Mouse (Mus musculus) small intestine, adult 2 months (tissue): ENCODE measurements around the gene Ncoa1. TPM values are rescaled to one million over a fixed set of nuclear protein-coding genes. Genes with fewer than 3 reads are reported as not detected.

Source experiments
- H3K27ac ChIP-seq: fragments of 200-500 bp; 2 replicates; pipeline ENCODE4 v1.5.1; 2012; ENCODE audit warnings: low read depth, low read length, control low read depth, inconsistent platforms; ENCODE audit not compliant: insufficient read depth
- H3K27me3 ChIP-seq: fragments of 200-500 bp; 2 replicates; pipeline ENCODE4 v1.6.1; 2012; ENCODE audit warnings: mild to moderate bottlenecking, moderate library complexity, low read length, inconsistent platforms; ENCODE audit not compliant: control insufficient read depth, insufficient read depth
- H3K36me3 ChIP-seq: fragments of 200-500 bp; 2 replicates; pipeline ENCODE4 v1.6.1; 2012; ENCODE audit warnings: mild to moderate bottlenecking, low read length, control low read depth, inconsistent platforms; ENCODE audit not compliant: control insufficient read depth, insufficient read depth
- H3K4me1 ChIP-seq: fragments of 200-500 bp; 2 replicates; pipeline ENCODE4 v1.6.1; 2012; ENCODE audit warnings: low read length, inconsistent platforms, mixed read lengths; ENCODE audit not compliant: control insufficient read depth, insufficient read depth, insufficient read length
- H3K4me3 ChIP-seq: fragments of 200-500 bp; 2 replicates; pipeline ENCODE4 v1.5.1; 2012; ENCODE audit warnings: low read depth, mild to moderate bottlenecking, control low read depth, inconsistent platforms, low read length, moderate library complexity
- CTCF ChIP-seq: fragments of 200-500 bp; IDR thresholded peaks from 2 replicates; pipeline ENCODE4 v1.5.1; 2012; ENCODE audit warnings: low read depth, mild to moderate bottlenecking, control low read depth, inconsistent platforms, low read length, moderate library complexity, mixed read lengths; ENCODE audit not compliant: insufficient replicate concordance, insufficient read length; ENCODE audit errors: extremely low read depth
- POLR2A ChIP-seq: fragments of 200-500 bp; IDR thresholded peaks from 2 replicates; pipeline ENCODE4 v1.6.1; 2012; ENCODE audit warnings: low read depth, mild to moderate bottlenecking, control low read depth, inconsistent platforms, low read length, moderate library complexity
- WGBS: fragments of 180-500 bp; shearing (Covaris S2); methylation state at CpG from one replicate; pipeline ENCODE4 v1.1.7; 2018; 5-methylcytosine and 5-hydroxymethylcytosine counted together
- polyA plus RNA-seq: library from polyadenylated mRNA; depleted of rRNA; stranded (reverse); fragments of >200 nt; gene quantifications from 2 replicates; pipeline ENCODE4 v1.2.3, GENCODE M21; 2012

The Ncoa1 gene
- polyA plus RNA-seq, 1 experiment, result 17.0 TPM

DNA sequence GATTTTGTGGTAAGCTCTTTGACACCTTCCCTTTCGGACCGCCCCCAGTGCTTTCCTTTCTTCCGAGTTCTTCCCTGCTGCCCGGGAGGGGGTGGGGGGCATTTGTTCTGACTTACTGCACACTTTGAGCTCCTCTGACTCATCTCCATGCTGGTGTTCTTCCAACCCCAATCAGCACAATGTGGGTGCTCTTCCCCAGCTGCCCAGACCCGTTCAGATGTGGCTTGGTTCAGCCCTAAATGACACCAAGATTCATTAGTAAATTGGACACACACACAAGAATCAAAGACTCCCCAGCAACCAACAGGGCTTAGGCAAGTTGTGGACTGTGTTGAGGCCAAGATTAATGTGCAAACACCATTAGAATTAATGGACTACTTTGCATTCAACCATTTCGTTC lies 30.5 kb upstream of the Ncoa1 start:
- H3K27ac ChIP-seq, result no peak overlapping the region
- no peaks in the 10 kb centered on the region for H3K36me3 ChIP-seq
- WGBS, result 54% methylated on average over 6 of the region's 6 CpGs
- no peaks in the 10 kb centered on the region for H3K27me3 ChIP-seq
- no peaks in the 10 kb centered on the region for H3K4me1 ChIP-seq
- no peak overlapping the region for H3K4me3 ChIP-seq
- TF ChIP-seq CTCF (no peak), POLR2A (no peak)

- Histone ChIP-seq H3K4me1 (no peaks in the 10 kb centered on the region), H3K27me3 (no peaks in the 10 kb centered on the region), H3K4me3 (no peak overlapping the region), H3K36me3 (no peaks in the 10 kb centered on the region), H3K27ac (no peak overlapping the region)
- no peak for TF ChIP-seq POLR2A
- no peak for TF ChIP-seq CTCF
- WGBS, result 42% methylated on average over 7 of the region's 7 CpGs
Observed at GRCm38 (mm10) chr12:4506810-4507430, 29.9 kb upstream of the Ncoa1 start.

DNA sequence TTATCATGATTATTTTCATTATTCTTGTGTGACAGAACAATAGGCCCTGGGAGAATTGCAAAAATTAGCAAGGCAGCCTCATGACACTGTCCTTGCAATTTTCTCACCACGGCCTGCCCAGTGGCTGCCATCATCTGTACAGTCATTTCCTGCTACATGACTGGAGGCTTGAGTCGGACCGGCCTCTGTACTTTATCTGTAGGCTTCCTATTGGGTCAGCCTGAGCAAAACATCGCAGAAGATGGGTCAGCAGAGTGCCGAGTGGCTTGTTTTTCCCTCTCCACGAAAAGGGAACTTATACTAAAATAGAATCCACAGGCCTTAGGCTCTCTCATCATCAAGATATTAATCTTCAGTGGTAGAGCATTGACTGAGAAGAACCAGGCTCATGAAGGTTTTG lies 28.3 kb upstream of the Ncoa1 start:
- Histone ChIP-seq H3K27ac (no peak overlapping the region), H3K36me3 (no peaks in the 10 kb centered on the region), H3K4me3 (no peak overlapping the region), H3K27me3 (no peaks in the 10 kb centered on the region), H3K4me1 (no peaks in the 10 kb centered on the region)
- 77% methylated on average over 6 of the region's 6 CpGs for WGBS
- no peak for TF ChIP-seq POLR2A
- no peak for TF ChIP-seq CTCF

GRCm38 (mm10) chr12:4503673-4504326 lies 26.8 kb upstream of the Ncoa1 start:
- Histone ChIP-seq H3K27me3 (no peaks in the 10 kb centered on the region), H3K27ac (no peak overlapping the region), H3K4me1 (no peaks in the 10 kb centered on the region), H3K4me3 (no peak overlapping the region), H3K36me3 (no peaks in the 10 kb centered on the region)
- 78% methylated on average over 2 of the region's 2 CpGs for WGBS
- no peak for TF ChIP-seq CTCF
- TF ChIP-seq POLR2A, result no peak

DNA sequence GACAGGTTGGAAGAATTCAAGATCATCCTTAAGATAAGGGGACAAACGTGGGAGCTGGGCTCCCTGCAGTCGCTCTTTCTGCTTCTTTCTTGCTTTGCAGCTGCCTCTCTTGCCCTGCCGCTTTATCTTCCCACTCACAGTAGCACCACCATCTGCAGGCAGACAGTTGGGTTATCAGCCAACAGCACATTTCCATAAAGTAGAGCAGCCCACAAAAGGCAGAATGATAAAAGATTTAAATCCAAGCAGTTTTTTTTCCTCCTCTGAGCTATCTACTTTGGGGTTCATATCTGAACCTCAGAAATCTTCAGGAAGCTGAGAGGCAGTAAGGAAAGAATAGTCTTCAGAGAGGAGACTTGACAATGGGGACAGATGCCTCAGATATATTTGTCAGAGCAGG lies 24.9 kb upstream of the Ncoa1 start:
- no peak for TF ChIP-seq CTCF
- no peak for TF ChIP-seq POLR2A
- 52% methylated on average over 3 of the region's 3 CpGs for WGBS
- no peak overlapping the region for H3K27ac ChIP-seq
- H3K27me3 ChIP-seq, result no peaks in the 10 kb centered on the region
- no peak overlapping the region for H3K4me3 ChIP-seq
- H3K4me1 ChIP-seq, result no peaks in the 10 kb centered on the region
- H3K36me3 ChIP-seq, result no peaks in the 10 kb centered on the region

- Histone ChIP-seq H3K36me3 (no peaks in the 10 kb centered on the region), H3K27me3 (no peaks in the 10 kb centered on the region), H3K27ac (no peak overlapping the region), H3K4me3 (no peak overlapping the region), H3K4me1 (no peaks in the 10 kb centered on the region)
- TF ChIP-seq CTCF (no peak), POLR2A (no peak)
- WGBS, result 96% methylated on average over 4 of the region's 4 CpGs
Observed at GRCm38 (mm10) chr12:4500516-4500915, 23.5 kb upstream of the Ncoa1 start.

GRCm38 (mm10) chr12:4499651-4500175 lies 22.7 kb upstream of the Ncoa1 start:
- WGBS, result 69% methylated on average over 3 of the region's 3 CpGs
- Histone ChIP-seq H3K36me3 (no peaks in the 10 kb centered on the region), H3K27ac (no peak overlapping the region), H3K4me1 (no peaks in the 10 kb centered on the region), H3K27me3 (no peaks in the 10 kb centered on the region), H3K4me3 (no peak overlapping the region)
- TF ChIP-seq CTCF (no peak), POLR2A (no peak)
